Mouse (Mus musculus): ENCODE results near the gene Psenen.

DNA sequence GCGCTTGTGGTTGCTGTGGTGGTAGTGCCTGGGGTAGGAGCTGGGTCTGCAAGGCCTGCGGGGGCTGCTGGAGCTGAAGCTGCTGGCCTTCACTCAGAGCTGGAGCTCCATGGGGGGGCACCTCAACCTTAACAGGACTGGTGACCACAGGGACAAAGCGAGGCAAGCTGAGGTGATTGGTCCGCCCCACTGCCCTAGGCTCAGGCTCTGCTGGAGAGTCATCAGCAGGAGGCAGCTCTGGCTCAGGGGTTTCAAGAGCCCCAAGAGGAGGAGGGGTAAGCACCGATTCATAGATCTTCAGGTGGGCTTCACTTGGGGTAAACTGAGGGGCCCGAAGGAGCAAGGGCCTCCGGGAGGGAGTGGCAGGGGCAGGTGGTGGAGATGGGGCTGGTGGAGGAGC is 21.7 kb upstream of the Psenen start:
- TF ChIP-seq CTCF (IDR thresholded peaks at IDR 0.05; ENCODE audit: low read depth), result no peak
- no peak for TF ChIP-seq EP300 (optimal IDR thresholded peaks at IDR 0.05)

Data from stomach, postnatal 0 days (tissue).